Mouse (Mus musculus): ENCODE results near the gene Guk1. TPM values are rescaled to one million over a fixed set of nuclear protein-coding genes. Genes with fewer than 3 reads are reported as not detected.

The Guk1 gene
- polyA plus RNA-seq, 1 experiment: 79.8 TPM

DNA sequence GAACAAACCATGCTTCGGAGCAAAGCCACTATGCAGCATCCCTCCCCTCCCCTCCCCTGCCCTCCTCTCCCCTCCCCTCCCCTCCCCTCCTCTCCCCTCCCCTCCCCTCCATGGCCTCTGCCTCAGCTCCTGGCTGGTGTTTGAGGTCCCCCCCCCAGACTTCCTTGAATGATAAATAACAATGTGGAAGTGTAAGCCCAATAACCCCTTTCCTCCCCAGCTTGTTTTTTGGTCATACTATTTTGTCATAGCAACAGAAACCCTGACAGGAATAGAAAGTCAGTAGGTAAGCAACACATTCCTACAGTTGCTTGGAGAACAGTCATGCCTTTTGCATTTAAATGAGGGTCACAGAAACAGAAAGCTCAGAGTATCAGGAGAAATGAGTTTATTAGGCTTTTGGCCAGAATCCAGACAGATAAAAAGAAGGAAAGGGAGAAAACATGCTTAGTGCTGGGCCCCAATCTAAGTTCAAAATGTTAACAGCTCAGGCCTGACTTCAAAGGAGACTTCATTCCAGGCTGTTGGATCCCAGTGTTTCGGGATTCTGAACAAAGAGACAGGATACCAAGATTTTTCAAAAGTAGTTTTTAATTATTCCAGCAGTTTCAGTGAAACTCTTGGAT is 26.3 kb downstream of the Guk1 start:
- Histone ChIP-seq H3K27ac (ENCODE audit: control insufficient read depth, insufficient read depth, low read length) (no peak overlapping the region), H3K27me3 (ENCODE audit: control insufficient read depth, insufficient read depth, low read length) (no peaks in the 10 kb centered on the region), H3K4me3 (ENCODE audit: control insufficient read depth, insufficient read depth, low read length) (no peak overlapping the region), H3K36me3 (ENCODE audit: control insufficient read depth, insufficient read depth, low read length) (no peaks in the 10 kb centered on the region), H3K4me1 (replicated peaks; ENCODE audit: control insufficient read depth, insufficient read depth, low read length) (peaks cover 11% of the 10 kb centered on the region)
- no peak for DNase-seq
- TF ChIP-seq POLR2A (IDR thresholded peaks at IDR 0.05; ENCODE audit: control insufficient read depth, extremely low read depth, insufficient read depth, low read length, poor library complexity): no peak
- no peak for TF ChIP-seq CTCF (IDR thresholded peaks at IDR 0.05; ENCODE audit: borderline replicate concordance, control insufficient read depth, extremely low read depth, insufficient read depth, low read length, poor library complexity)
- WGBS: 85% methylated on average over 2 of the region's 2 CpGs

- 81% methylated on average over 9 of the region's 9 CpGs for WGBS
- Histone ChIP-seq H3K36me3 (ENCODE audit: control insufficient read depth, insufficient read depth, low read length) (no peaks in the 10 kb centered on the region), H3K27me3 (ENCODE audit: control insufficient read depth, insufficient read depth, low read length) (no peaks in the 10 kb centered on the region), H3K27ac (ENCODE audit: control insufficient read depth, insufficient read depth, low read length) (no peak overlapping the region), H3K4me3 (ENCODE audit: control insufficient read depth, insufficient read depth, low read length) (no peak overlapping the region), H3K4me1 (replicated peaks; ENCODE audit: control insufficient read depth, insufficient read depth, low read length) (peaks cover 11% of the 10 kb centered on the region)
- TF ChIP-seq CTCF (IDR thresholded peaks at IDR 0.05; ENCODE audit: borderline replicate concordance, control insufficient read depth, extremely low read depth, insufficient read depth, low read length, poor library complexity): no peak
- TF ChIP-seq POLR2A (IDR thresholded peaks at IDR 0.05; ENCODE audit: control insufficient read depth, extremely low read depth, insufficient read depth, low read length, poor library complexity): no peak
- no peak for DNase-seq
Observed at GRCm38 (mm10) chr11:59164384-59164783, 27.6 kb downstream of the Guk1 start.

DNA sequence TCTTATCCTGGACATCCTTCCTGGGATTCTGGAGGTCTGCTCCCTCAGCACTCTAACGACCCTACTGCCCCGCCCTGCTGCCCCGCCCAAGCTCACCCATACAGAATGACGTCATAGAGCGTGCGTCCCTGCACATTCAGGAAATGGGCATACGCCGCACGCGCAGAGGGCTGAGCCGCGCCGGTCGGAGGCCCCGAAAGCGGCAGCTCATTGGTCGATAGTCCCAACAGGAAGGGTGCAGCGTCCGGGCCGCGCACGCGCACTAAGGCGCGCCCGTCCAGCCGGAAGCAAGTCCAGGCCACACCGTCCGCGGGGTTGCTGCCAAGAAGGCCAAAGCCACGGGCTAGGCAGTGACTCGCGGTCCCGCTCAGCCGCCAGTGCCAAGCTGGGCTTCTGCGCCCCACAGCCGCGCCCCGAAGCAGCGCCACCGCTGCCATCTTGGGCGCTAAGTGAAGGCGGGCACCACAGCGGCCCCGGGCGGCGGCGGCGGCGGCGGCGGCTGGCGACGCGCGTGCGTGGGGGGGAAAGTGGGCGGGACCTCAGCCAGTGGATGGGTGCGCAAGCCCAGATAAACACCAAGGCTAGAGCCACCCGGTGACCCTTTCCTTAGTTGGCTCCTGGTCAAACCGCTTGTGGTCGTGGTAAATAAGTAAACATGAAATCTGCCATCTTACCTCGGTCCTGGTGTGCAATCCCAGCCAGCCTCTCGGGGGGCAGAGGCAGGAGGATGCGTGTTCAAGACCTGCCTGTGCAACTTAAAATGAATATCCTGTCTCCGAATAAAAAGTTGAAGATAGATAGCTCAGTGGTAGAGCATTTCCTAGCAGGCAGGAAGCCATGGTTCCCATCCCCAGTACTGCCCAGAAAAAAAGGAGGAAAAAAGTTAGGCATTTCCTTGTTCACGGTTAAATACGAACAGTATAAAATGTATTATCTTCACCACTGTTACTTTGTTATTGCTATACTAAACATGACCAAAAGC is 28.5 kb downstream of the Guk1 start, which contains the start of gene Iba57:
Gene Iba57, minus strand, starts transcription at position 485 of the 982 bp plus-strand sequence.
- 3% methylated on average over 68 of the region's 68 CpGs for WGBS
- Histone ChIP-seq H3K4me3 (ENCODE audit: control insufficient read depth, insufficient read depth, low read length) (peak within 1 kb of the TSS; percentile 59), H3K36me3 (ENCODE audit: control insufficient read depth, insufficient read depth, low read length) (no peaks in the 10 kb centered on the region), H3K4me1 (replicated peaks; ENCODE audit: control insufficient read depth, insufficient read depth, low read length) (peaks cover 11% of the 10 kb centered on the region), H3K27ac (ENCODE audit: control insufficient read depth, insufficient read depth, low read length) (peak within 1 kb of the TSS; percentile 54), H3K27me3 (ENCODE audit: control insufficient read depth, insufficient read depth, low read length) (no peaks in the 10 kb centered on the region)
- TF ChIP-seq POLR2A (IDR thresholded peaks at IDR 0.05; ENCODE audit: control insufficient read depth, extremely low read depth, insufficient read depth, low read length, poor library complexity): peak; percentile 83
- no peak; the same call in none of the 2 replicates for TF ChIP-seq CTCF (IDR thresholded peaks at IDR 0.05; ENCODE audit: borderline replicate concordance, control insufficient read depth, extremely low read depth, insufficient read depth, low read length, poor library complexity)
- peak; percentile 95 for DNase-seq

DNA sequence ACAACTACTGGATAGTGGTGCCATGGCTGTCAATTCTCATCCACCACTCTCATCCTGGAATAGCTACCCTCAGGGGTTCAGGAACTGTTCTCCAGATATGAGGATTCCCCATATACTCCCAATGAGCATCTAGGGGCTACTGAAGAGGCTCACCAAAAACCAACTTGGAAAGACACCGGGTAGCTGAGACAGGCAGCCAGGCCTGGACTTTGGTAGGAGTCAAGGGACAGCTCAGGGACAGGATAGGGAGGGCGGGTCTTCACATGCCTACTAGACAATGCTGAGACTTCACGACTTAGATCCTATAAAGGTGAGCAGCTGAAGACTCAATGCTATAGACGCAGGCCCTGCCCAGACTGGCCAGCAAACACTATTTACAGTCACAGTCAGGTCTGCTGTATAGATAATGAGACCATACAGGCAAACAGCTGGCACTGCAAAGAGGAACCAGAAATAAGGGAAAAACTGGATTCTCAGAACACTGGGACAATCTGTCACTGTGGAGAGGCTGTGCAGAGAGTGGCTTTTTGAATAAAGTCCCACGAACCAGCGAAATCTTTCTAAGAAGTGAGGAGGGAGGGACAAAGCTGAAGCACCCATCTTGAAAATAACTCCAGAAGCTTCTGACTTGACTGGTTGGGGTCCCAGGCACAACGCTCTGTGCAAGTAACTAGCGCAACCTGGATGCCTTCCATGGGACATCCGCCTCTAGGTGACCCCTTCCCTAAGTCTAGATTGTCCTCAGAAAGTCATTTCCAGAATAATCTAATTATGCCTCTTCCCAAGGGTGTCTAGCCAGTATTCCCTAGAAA is 29.4 kb downstream of the Guk1 start:
- TF ChIP-seq POLR2A (IDR thresholded peaks at IDR 0.05; ENCODE audit: control insufficient read depth, extremely low read depth, insufficient read depth, low read length, poor library complexity) (no peak), CTCF (IDR thresholded peaks at IDR 0.05; ENCODE audit: borderline replicate concordance, control insufficient read depth, extremely low read depth, insufficient read depth, low read length, poor library complexity) (no peak)
- H3K4me1 ChIP-seq (replicated peaks; ENCODE audit: control insufficient read depth, insufficient read depth, low read length): peaks cover 11% of the 10 kb centered on the region
- H3K27me3 ChIP-seq (ENCODE audit: control insufficient read depth, insufficient read depth, low read length): no peaks in the 10 kb centered on the region
- H3K27ac ChIP-seq (ENCODE audit: control insufficient read depth, insufficient read depth, low read length): no peak overlapping the region
- peak overlapping the region; percentile 19; the same call in 1 of the 2 replicates for H3K4me3 ChIP-seq (ENCODE audit: control insufficient read depth, insufficient read depth, low read length)
- no peak for DNase-seq
- peaks cover 4% of the 10 kb centered on the region; the same call in 1 of the 2 replicates for H3K36me3 ChIP-seq (ENCODE audit: control insufficient read depth, insufficient read depth, low read length)
- WGBS: 52% methylated on average over 9 of the region's 9 CpGs

DNA sequence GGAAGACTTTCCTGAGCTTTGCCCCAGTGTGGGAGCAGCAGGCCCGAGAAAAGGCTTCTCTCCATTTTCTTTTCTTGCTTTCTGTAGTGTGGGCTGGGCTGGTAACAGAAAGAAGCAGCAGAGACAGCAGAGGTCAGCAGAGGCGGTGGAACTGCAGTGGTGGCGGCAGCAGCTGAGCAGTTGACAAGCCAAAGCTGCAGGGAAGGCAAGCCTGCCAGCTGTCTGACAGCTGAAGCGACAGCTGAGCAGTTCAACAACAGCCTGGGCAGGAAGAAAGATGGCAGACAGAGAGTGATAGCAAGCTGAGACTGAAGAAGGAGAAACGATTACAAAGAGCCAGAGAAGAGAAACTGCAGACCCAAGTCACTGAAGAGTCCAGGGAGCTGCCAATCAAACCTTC is 30.6 kb downstream of the Guk1 start:
- WGBS: 92% methylated on average over 5 of the region's 5 CpGs
- Histone ChIP-seq H3K27ac (ENCODE audit: control insufficient read depth, insufficient read depth, low read length) (no peak overlapping the region), H3K27me3 (ENCODE audit: control insufficient read depth, insufficient read depth, low read length) (no peaks in the 10 kb centered on the region), H3K4me3 (ENCODE audit: control insufficient read depth, insufficient read depth, low read length) (no peak overlapping the region), H3K4me1 (replicated peaks; ENCODE audit: control insufficient read depth, insufficient read depth, low read length) (peaks cover 11% of the 10 kb centered on the region), H3K36me3 (ENCODE audit: control insufficient read depth, insufficient read depth, low read length) (peaks cover 4% of the 10 kb centered on the region; the same call in 1 of the 2 replicates)
- DNase-seq: no peak
- TF ChIP-seq POLR2A (IDR thresholded peaks at IDR 0.05; ENCODE audit: control insufficient read depth, extremely low read depth, insufficient read depth, low read length, poor library complexity) (no peak), CTCF (IDR thresholded peaks at IDR 0.05; ENCODE audit: borderline replicate concordance, control insufficient read depth, extremely low read depth, insufficient read depth, low read length, poor library complexity) (no peak)

DNA sequence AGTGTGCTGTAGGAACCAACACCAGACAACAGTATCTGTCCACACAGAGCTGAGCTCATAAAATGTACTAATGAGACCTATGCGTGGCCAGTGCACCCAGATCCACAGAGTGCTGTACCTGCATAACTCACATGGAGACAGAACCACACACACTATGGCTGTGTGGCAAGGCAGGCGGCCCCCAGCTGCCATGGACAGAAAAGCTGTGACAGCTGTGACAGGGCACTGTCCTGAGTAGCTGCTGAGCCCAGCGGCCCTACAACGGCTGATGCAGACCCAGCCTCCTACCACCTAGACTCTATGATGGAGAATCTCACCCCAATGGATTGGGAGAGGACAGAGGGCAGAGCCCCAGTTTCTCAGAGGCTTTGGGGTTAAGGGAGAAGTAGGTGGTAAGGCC is 32.5 kb downstream of the Guk1 start:
- peaks cover 11% of the 10 kb centered on the region for H3K4me1 ChIP-seq (replicated peaks; ENCODE audit: control insufficient read depth, insufficient read depth, low read length)
- TF ChIP-seq CTCF (IDR thresholded peaks at IDR 0.05; ENCODE audit: borderline replicate concordance, control insufficient read depth, extremely low read depth, insufficient read depth, low read length, poor library complexity) (no peak), POLR2A (IDR thresholded peaks at IDR 0.05; ENCODE audit: control insufficient read depth, extremely low read depth, insufficient read depth, low read length, poor library complexity) (no peak)
- H3K27ac ChIP-seq (ENCODE audit: control insufficient read depth, insufficient read depth, low read length): no peak overlapping the region
- DNase-seq: no peak
- H3K4me3 ChIP-seq (ENCODE audit: control insufficient read depth, insufficient read depth, low read length): no peak overlapping the region
- peaks cover 4% of the 10 kb centered on the region; the same call in 1 of the 2 replicates for H3K36me3 ChIP-seq (ENCODE audit: control insufficient read depth, insufficient read depth, low read length)
- no peaks in the 10 kb centered on the region for H3K27me3 ChIP-seq (ENCODE audit: control insufficient read depth, insufficient read depth, low read length)
- WGBS: 97% methylated on average over 4 of the region's 4 CpGs
